Mouse (Mus musculus) left cerebral cortex, postnatal 14 days (tissue): ENCODE measurements around the gene Zfp385c. TPM values are rescaled to one million over a fixed set of nuclear protein-coding genes. Genes with fewer than 3 reads are reported as not detected.

Experiments used
- DNase-seq, 2 experiments: peaks; one replicate each; pipeline ENCODE4 v3.0.0; 2021 to 2022; ENCODE audit warnings: low spot score in 2 of 2, mixed read lengths in 1 of 2
- intact Hi-C: fragments of 180-260 bp; cut with DNase I; formaldehyde crosslinking; loops from one replicate; pipeline ENCODE4 v1.15.1; 2025
- total RNA-seq, 2 experiments: library from RNA; stranded (reverse); gene quantifications; 2 replicates each; pipeline ENCODE4 v1.2.3; 2021

Zfp385c gene
- total RNA-seq, 2 experiments from 2014 or later: 0.19 to 0.33 TPM

- intact Hi-C loops: no loop called here
These were observed 112.0 kb downstream of the Zfp385c start for GRCm38 (mm10) chr11:100580275-100580674.

DNA sequence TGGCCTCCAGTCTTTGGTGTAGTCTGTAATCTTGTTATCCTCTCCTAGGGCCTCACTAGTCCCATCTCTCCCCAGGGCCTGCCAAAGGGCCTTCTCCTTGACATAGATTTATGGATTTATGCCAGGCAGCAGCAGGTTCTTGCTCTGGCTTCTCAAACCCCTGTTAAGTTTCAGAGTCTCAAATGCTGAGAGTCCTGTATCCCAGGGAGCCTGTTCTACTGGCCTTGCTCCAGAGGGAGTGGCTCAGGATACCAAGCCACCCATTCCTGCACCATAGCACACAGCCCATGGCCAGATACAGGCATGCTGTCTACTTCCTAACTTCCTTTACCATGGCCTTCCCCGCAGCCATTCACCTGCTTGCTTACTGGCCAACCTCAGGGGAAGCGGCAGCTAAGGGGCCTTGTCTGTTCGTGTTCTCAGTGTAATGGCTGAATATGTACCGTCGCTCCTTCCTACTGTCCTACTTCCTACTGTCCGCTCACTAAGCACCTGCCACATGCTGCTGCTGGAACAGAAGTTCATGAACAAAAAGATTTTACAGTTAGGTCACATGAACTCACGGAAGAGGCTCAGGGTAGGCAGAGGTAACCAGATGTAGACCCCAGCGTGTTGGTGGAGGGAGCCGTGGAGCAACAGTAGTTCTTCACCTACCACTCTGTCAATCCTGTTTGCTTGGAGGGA is 113.0 kb downstream of the Zfp385c start:
- intact Hi-C loops: loop anchor here (5.0 kb wide), 1 partner anchor 38 kb away; the partner anchor contains the start of gene Nkiras2
- no peak for DNase-seq

More at GRCm38 (mm10) chr11:100580275-100580674, 112.0 kb downstream of the Zfp385c start:
- no peak for DNase-seq

GRCm38 (mm10) chr11:100577852-100578599 is 114.2 kb downstream of the Zfp385c start:
- intact Hi-C loops: loop anchor here (5.0 kb wide), 1 partner anchor 39 kb away; the partner anchor contains the start of gene Nkiras2
- DNase-seq: peak in 1 of 2 experiments; percentile 29

Other genes starting within 250 kb of the Zfp385c start
- gene Klhl11, start 219.7 kb downstream of the Zfp385c start, total RNA-seq: 10 to 100 TPM; 81.8 to 82.1 TPM
- gene Acly, start 164.5 kb downstream of the Zfp385c start, total RNA-seq: 100 to 1,000 TPM; 116 to 121 TPM
- under 1 TPM; 0.40 to 0.51 TPM for gene Ttc25, start 146.8 kb downstream of the Zfp385c start, total RNA-seq
- 100 to 1,000 TPM; 158 to 245 TPM for gene Cnp, start 117.6 kb downstream of the Zfp385c start, total RNA-seq
- 10 to 100 TPM; 23.9 to 25.4 TPM for gene Nkiras2, start 73.2 kb downstream of the Zfp385c start, total RNA-seq
- gene Dnajc7, start 72.3 kb downstream of the Zfp385c start, total RNA-seq: 100 to 1,000 TPM; 239 to 244 TPM
- gene Dhx58, start 11.8 kb upstream of the Zfp385c start, total RNA-seq: 1 to 10 TPM; 1.9 to 2.0 TPM
- gene Kat2a, start 20.0 kb upstream of the Zfp385c start, total RNA-seq: 10 to 100 TPM; 63.2 to 64.1 TPM
- gene Hspb9, start 21.4 kb upstream of the Zfp385c start, total RNA-seq: not detected
- 100 to 1,000 TPM; 159 to 161 TPM for gene Rab5c, start 45.8 kb upstream of the Zfp385c start, total RNA-seq
- 10 to 100 TPM; 10.1 to 13.7 TPM for gene Kcnh4, start 67.5 kb upstream of the Zfp385c start, total RNA-seq
- gene Hcrt, start 70.5 kb upstream of the Zfp385c start, total RNA-seq: not detected
- 1 to 10 TPM; 5.3 to 6.5 TPM for gene Ghdc, start 78.5 kb upstream of the Zfp385c start, total RNA-seq
- gene Stat5b, start 158.3 kb upstream of the Zfp385c start, total RNA-seq: 10 to 100 TPM; 14.6 to 19.9 TPM
- gene Stat5a, start 166.9 kb upstream of the Zfp385c start, total RNA-seq: 1 to 10 TPM; 2.5 to 2.6 TPM
- gene Stat3, start 247.1 kb upstream of the Zfp385c start, total RNA-seq: 10 to 100 TPM; 32.9 to 34.2 TPM